Mouse (Mus musculus) activated CD4-positive, CD25-positive, alpha-beta regulatory T cell, adult 9 weeks (primary cell): ENCODE measurements around the gene Kcna3. TPM values are rescaled to one million over a fixed set of nuclear protein-coding genes. Genes with fewer than 3 reads are reported as not detected.

Source experiments
- polyA plus RNA-seq: library from polyadenylated mRNA; unstranded; fragments of 100-300 nt; shearing (Covaris generic); gene quantifications from one replicate; pipeline ENCODE4 v1.2.1, GENCODE M21; 2017

Kcna3 gene
- 11.0 TPM for polyA plus RNA-seq

DNA sequence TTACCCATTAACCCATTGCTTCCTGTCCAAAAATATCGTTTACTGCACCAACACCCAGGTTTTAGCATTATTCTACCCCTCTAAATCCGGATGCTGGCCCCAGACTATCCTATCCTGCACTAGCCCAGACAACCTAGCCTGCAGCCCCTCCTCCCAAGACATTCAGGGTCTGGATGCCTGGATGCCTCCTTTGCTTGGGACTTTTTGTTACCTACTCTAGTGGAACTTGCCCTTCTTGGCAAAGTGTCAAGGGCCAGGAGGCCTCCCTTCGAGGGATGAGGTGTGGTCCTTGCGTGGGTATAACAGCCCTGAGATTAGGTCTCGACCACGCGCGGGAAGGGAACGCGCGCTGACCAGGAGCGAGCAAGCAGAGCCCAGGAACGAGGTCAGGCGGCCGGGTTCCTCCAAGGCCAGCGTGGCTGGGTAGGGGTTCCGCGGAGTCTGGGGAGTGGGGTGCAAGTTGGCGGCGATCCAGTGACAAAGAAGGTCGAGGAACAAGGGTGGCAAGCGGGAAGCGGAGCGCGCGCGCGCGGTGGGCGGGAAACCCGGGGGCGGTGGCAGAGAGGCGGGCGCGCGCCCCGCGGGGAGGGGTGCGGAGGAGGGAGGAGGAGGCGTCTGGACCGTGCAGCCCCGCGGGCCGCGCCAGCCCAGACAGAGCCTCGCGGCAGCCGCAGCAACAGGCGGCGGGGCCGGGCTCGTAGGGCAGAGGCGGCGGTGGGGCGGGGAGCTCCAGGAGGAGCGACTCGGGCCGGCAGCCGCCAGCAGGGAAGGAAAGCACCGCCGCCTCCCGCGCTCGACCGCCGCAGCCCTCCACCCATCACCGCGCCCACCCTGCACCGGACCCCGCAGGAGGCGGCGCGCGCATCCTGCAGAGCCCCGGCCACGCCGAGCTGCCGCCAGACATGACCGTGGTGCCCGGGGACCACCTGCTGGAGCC, at the start of gene Kcna3:
Gene Kcna3 (plus strand): TSS at position 649 of the 937 bp plus-strand sequence.

Other genes with a start within 250 kb of the Kcna3 start
- gene Cd53, start 246.0 kb upstream of the Kcna3 start, polyA plus RNA-seq, result 1,136 TPM
- gene Olfr266, start 209.9 kb upstream of the Kcna3 start, polyA plus RNA-seq, result not detected
- gene Kcna2, start 65.0 kb downstream of the Kcna3 start, polyA plus RNA-seq, result 1.5 TPM
- gene Kcna10, start 146.9 kb downstream of the Kcna3 start, polyA plus RNA-seq, result not detected
- gene Cym, start 185.6 kb downstream of the Kcna3 start, polyA plus RNA-seq, result 0.22 TPM
- not detected for gene A630076J17Rik, start 194.4 kb downstream of the Kcna3 start, polyA plus RNA-seq
- gene Prok1, start 203.5 kb downstream of the Kcna3 start, polyA plus RNA-seq, result 0.73 TPM
- gene Lamtor5, start 242.7 kb downstream of the Kcna3 start, polyA plus RNA-seq, result 243 TPM